ENCODE assay signal across 26 mouse cellular contexts in the genomic region with DNA sequence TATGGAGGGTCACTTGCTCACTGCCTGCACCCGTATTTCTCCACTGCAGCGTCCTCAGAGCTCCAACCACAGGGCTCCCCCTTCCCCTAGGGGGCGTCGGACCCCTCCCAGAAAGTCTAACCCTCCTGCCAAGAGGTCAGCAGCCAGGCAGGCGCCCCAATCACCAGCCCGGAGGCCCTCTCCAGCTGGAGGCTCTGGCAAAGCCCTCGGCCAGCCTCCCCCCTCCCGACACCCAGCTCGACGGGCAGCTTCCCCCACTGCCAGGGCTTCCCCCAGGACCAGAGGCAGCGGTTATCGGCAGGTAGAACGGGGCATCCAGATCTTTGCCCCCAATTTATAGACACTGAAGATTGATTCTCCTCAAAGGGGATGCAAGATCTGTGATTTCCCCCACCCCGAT.
"Had no signal": no experiment of that assay in that cellular context is flagged by ENCODE, and none has a peak within 500 bp of the region (broad histone marks: within the 10 kb centered on the region; RNA-seq: fewer than 3 reads in every experiment).

No protein-coding gene starts in this region.

- H3K4me3 ChIP-seq: embryonic facial prominence, embryonic 10.5 days; embryonic facial prominence, embryonic 12.5 days; embryonic facial prominence, embryonic 13.5 days; embryonic facial prominence, embryonic 15.5 days; erythroblast, embryonic 14.5 days; forebrain, embryonic 12.5 days; forebrain, embryonic 13.5 days; gastrocnemius, adult 2 months; heart, adult 2 months had no signal

- H3K9me3 ChIP-seq: embryonic facial prominence, embryonic 12.5 days; embryonic facial prominence, embryonic 15.5 days had no signal

- H3K9ac ChIP-seq: embryonic facial prominence, embryonic 12.5 days; embryonic facial prominence, embryonic 13.5 days; embryonic facial prominence, embryonic 15.5 days; forebrain, embryonic 12.5 days; forebrain, embryonic 13.5 days; forebrain, postnatal 0 days had no signal

- H3K4me2 ChIP-seq: embryonic facial prominence, embryonic 12.5 days; embryonic facial prominence, embryonic 13.5 days; embryonic facial prominence, embryonic 15.5 days; forebrain, embryonic 12.5 days; forebrain, embryonic 13.5 days had no signal

- H3K27ac ChIP-seq: embryonic facial prominence, embryonic 10.5 days; embryonic facial prominence, embryonic 12.5 days; embryonic facial prominence, embryonic 13.5 days; embryonic facial prominence, embryonic 15.5 days; forebrain, embryonic 12.5 days; forebrain, embryonic 13.5 days; gastrocnemius, adult 2 months; heart, adult 2 months had no signal

- ATAC-seq: forebrain, embryonic 13.5 days; forebrain, embryonic 14.5 days; forebrain, embryonic 16.5 days; forebrain, postnatal 0 days had no signal

- H3K36me3 ChIP-seq: embryonic facial prominence, embryonic 12.5 days; embryonic facial prominence, embryonic 13.5 days; embryonic facial prominence, embryonic 15.5 days; forebrain, embryonic 12.5 days had no signal

- H3K27me3 ChIP-seq: forebrain, embryonic 13.5 days had no signal

- DNase-seq: cerebellum, adult 2 months; cerebellum, adult 8-10 months; cerebellum, adult 9-10 months; cerebellum, adult 9-11 months; cerebellum, postnatal 10 days; cerebellum, postnatal 14 days; cerebellum, postnatal 25 days; cerebellum, postnatal 36 days; embryo, embryonic 11 days; forebrain, postnatal 0 days; gastrocnemius, adult 2 months; gastrocnemius, postnatal 10 days; gastrocnemius, postnatal 14 days; gastrocnemius, postnatal 25 days; gastrocnemius, postnatal 36 days; heart, adult 18-20 months; heart, adult 2 months had no signal
